Mouse (Mus musculus): ENCODE measurements around the gene Ism1. TPM values are rescaled to one million over a fixed set of nuclear protein-coding genes. Genes with fewer than 3 reads are reported as not detected.

The Ism1 gene
- polyA plus RNA-seq, 1 experiment from 2014 or later = 1.9 TPM

GRCm38 (mm10) chr2:139700609-139701008 lies 22.6 kb downstream of the Ism1 start:
- Histone ChIP-seq H3K27me3 (ENCODE audit: control insufficient read depth, insufficient read depth, low read length) (no peaks in the 10 kb centered on the region), H3K4me1 (replicated peaks; ENCODE audit: control insufficient read depth, insufficient read depth) (no peaks in the 10 kb centered on the region), H3K4me2 (replicated peaks; ENCODE audit: low read depth) (no peak overlapping the region), H3K4me3 (ENCODE audit: low read depth, low read length) (no peak overlapping the region), H3K9me3 (ENCODE audit: control insufficient read depth, low read length) (no peaks in the 10 kb centered on the region), H3K36me3 (ENCODE audit: control insufficient read depth, insufficient read depth, low read length) (no peaks in the 10 kb centered on the region), H3K9ac (ENCODE audit: low read length) (no peak overlapping the region), H3K27ac (replicated peaks) (no peak overlapping the region)
- ATAC-seq (ENCODE audit: low FRiP score, low TSS enrichment) = peak; percentile 61; the same call in 1 of the 2 replicates
- 70% methylated on average over 1 of the region's 1 CpGs for WGBS
- TF ChIP-seq CTCF (IDR thresholded peaks at IDR 0.05; ENCODE audit: low read depth) (peak; percentile 42), EP300 (optimal IDR thresholded peaks at IDR 0.05) (no peak)
- DNase-seq (ENCODE audit: low spot score) = no peak

DNA sequence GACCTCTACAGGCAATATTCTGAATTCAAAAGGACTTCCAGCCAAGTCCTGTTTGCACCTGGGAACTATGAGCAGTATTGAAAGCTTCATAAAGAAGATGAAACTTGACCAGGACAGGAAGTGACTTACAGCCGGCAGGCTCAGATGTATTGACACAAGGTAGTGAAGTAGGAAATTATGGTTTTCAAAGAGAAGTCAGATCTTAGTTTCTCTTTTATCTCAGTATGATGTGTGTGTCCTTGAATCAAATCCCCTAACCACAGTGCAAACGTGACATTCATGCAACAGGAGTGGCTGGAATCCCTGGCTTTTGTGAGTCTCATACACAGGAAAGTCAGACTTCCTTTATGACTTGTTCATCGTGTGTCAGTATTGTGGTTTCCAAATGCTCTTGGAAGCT lies 27.0 kb downstream of the Ism1 start:
- 51% methylated on average over 3 of the region's 3 CpGs for WGBS
- no peaks in the 10 kb centered on the region for H3K9me3 ChIP-seq (ENCODE audit: control insufficient read depth, low read length)
- no peak for DNase-seq (ENCODE audit: low spot score)
- H3K27ac ChIP-seq (replicated peaks) = no peak overlapping the region
- no peaks in the 10 kb centered on the region for H3K36me3 ChIP-seq (ENCODE audit: control insufficient read depth, insufficient read depth, low read length)
- no peaks in the 10 kb centered on the region for H3K27me3 ChIP-seq (ENCODE audit: control insufficient read depth, insufficient read depth, low read length)
- TF ChIP-seq EP300 (optimal IDR thresholded peaks at IDR 0.05) (no peak), CTCF (IDR thresholded peaks at IDR 0.05; ENCODE audit: low read depth) (no peak)
- ATAC-seq (ENCODE audit: low FRiP score, low TSS enrichment) = no peak
- H3K9ac ChIP-seq (ENCODE audit: low read length) = no peak overlapping the region
- no peak overlapping the region for H3K4me2 ChIP-seq (replicated peaks; ENCODE audit: low read depth)
- H3K4me3 ChIP-seq (ENCODE audit: low read depth, low read length) = no peak overlapping the region
- H3K4me1 ChIP-seq (replicated peaks; ENCODE audit: control insufficient read depth, insufficient read depth) = no peaks in the 10 kb centered on the region

DNA sequence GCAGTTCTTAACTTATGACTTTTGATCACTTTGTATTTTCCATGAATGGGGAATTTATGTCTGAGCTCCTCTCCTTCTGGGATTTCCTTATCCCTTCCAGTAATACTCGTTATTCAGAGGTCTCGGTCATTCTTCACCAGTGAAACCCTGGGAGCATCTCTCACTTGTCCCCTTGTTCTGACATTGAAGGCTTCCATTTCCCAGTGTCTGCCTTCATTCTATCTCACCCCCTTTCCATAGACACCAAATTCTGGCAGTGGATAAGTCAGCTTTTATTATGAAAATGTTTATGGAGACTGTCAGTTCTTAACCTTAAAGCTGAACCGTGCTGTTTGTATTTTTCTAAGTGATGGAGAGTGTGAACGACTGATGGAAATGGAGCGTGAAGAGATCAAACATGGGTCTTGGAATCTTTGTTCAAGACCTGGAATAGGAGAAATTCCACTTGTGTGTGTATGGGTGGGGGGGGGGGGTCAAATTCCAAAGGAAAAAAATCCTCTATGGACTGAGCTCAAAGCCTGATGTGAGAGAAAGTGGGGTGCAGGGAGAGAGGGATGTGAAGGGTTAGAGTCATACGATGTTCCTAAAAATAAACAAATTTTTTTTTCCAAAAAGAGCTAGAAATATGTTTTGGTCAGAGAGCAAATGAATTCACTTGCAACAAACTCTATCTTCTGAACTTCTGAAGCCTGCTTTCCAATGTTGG lies 30.4 kb downstream of the Ism1 start:
- no peak for DNase-seq (ENCODE audit: low spot score)
- 51% methylated on average over 6 of the region's 6 CpGs for WGBS

DNA sequence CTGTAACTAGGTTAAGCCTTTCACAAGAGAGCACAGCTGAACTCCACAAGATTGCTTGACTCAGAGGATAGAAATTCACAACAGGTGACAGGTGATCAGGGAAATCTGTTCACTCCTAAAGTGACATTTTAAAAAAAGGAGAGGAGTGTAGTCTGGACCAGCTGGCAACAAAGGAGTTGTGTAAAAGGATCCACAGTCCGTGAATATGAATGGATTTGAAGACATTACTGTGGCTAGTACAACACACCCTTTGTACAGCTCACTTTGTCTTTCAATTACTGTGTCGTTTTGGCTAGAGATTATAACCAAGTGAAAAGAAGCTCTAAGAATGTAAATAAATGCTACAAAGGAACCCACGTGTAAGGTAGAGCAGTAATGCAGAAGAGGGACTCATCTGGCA lies 33.7 kb downstream of the Ism1 start:
- no peak overlapping the region for H3K4me2 ChIP-seq (replicated peaks; ENCODE audit: low read depth)
- H3K4me1 ChIP-seq (replicated peaks; ENCODE audit: control insufficient read depth, insufficient read depth) = no peaks in the 10 kb centered on the region
- ATAC-seq (ENCODE audit: low FRiP score, low TSS enrichment) (no peak), DNase-seq (ENCODE audit: low spot score) (no peak)
- TF ChIP-seq EP300 (optimal IDR thresholded peaks at IDR 0.05) (no peak), CTCF (IDR thresholded peaks at IDR 0.05; ENCODE audit: low read depth) (no peak)
- WGBS = 30% methylated on average over 3 of the region's 3 CpGs
- H3K9me3 ChIP-seq (ENCODE audit: control insufficient read depth, low read length) = no peaks in the 10 kb centered on the region
- H3K4me3 ChIP-seq (ENCODE audit: low read depth, low read length) = no peak overlapping the region
- H3K27me3 ChIP-seq (ENCODE audit: control insufficient read depth, insufficient read depth, low read length) = no peaks in the 10 kb centered on the region
- no peak overlapping the region for H3K27ac ChIP-seq (replicated peaks)
- no peaks in the 10 kb centered on the region for H3K36me3 ChIP-seq (ENCODE audit: control insufficient read depth, insufficient read depth, low read length)
- H3K9ac ChIP-seq (ENCODE audit: low read length) = no peak overlapping the region

More for the DNA sequence above, 30.4 kb downstream of the Ism1 start:
- TF ChIP-seq CTCF (IDR thresholded peaks at IDR 0.05; ENCODE audit: low read depth) (no peak), EP300 (optimal IDR thresholded peaks at IDR 0.05) (no peak)
- Histone ChIP-seq H3K27ac (replicated peaks) (no peak overlapping the region), H3K9me3 (ENCODE audit: control insufficient read depth, low read length) (no peaks in the 10 kb centered on the region), H3K4me1 (replicated peaks; ENCODE audit: control insufficient read depth, insufficient read depth) (no peaks in the 10 kb centered on the region), H3K27me3 (ENCODE audit: control insufficient read depth, insufficient read depth, low read length) (no peaks in the 10 kb centered on the region), H3K4me3 (ENCODE audit: low read depth, low read length) (no peak overlapping the region), H3K9ac (ENCODE audit: low read length) (no peak overlapping the region), H3K36me3 (ENCODE audit: control insufficient read depth, insufficient read depth, low read length) (no peaks in the 10 kb centered on the region), H3K4me2 (replicated peaks; ENCODE audit: low read depth) (no peak overlapping the region)
- no peak for ATAC-seq (ENCODE audit: low FRiP score, low TSS enrichment)

DNA sequence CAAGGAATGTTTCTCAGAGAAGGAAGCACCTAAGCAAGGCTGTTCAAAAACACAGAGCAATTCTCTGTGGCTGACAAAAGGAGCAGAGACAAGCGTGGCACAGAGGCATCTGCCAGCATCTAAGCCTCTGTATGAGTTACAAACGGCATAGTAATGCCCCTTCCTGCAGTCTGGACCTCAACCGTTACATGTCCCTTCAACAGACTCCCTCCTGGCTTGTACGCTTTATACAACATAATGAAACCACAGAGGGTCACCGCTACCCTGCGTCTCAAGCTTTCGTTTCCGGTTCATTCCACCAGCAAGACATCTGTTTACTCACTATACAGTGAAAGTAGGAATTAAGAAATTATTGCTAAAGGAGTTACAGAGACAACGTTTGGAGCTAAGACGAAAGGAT lies 34.1 kb downstream of the Ism1 start:
- Histone ChIP-seq H3K9me3 (ENCODE audit: control insufficient read depth, low read length) (no peaks in the 10 kb centered on the region), H3K4me2 (replicated peaks; ENCODE audit: low read depth) (no peak overlapping the region), H3K36me3 (ENCODE audit: control insufficient read depth, insufficient read depth, low read length) (no peaks in the 10 kb centered on the region), H3K9ac (ENCODE audit: low read length) (no peak overlapping the region), H3K27me3 (ENCODE audit: control insufficient read depth, insufficient read depth, low read length) (no peaks in the 10 kb centered on the region), H3K4me3 (ENCODE audit: low read depth, low read length) (no peak overlapping the region), H3K27ac (replicated peaks) (no peak overlapping the region), H3K4me1 (replicated peaks; ENCODE audit: control insufficient read depth, insufficient read depth) (no peaks in the 10 kb centered on the region)
- DNase-seq (ENCODE audit: low spot score) (no peak), ATAC-seq (ENCODE audit: low FRiP score, low TSS enrichment) (no peak)
- WGBS = 81% methylated on average over 10 of the region's 10 CpGs
- TF ChIP-seq CTCF (IDR thresholded peaks at IDR 0.05; ENCODE audit: low read depth) (no peak), EP300 (optimal IDR thresholded peaks at IDR 0.05) (no peak)

GRCm38 (mm10) chr2:139714206-139714605 lies 36.2 kb downstream of the Ism1 start:
- ATAC-seq (ENCODE audit: low FRiP score, low TSS enrichment) (no peak), DNase-seq (ENCODE audit: low spot score) (no peak)
- no peaks in the 10 kb centered on the region for H3K9me3 ChIP-seq (ENCODE audit: control insufficient read depth, low read length)
- H3K9ac ChIP-seq (ENCODE audit: low read length) = no peak overlapping the region
- 36% methylated on average over 3 of the region's 3 CpGs for WGBS
- H3K27me3 ChIP-seq (ENCODE audit: control insufficient read depth, insufficient read depth, low read length) = no peaks in the 10 kb centered on the region
- no peak overlapping the region for H3K27ac ChIP-seq (replicated peaks)
- no peaks in the 10 kb centered on the region for H3K36me3 ChIP-seq (ENCODE audit: control insufficient read depth, insufficient read depth, low read length)
- no peak overlapping the region for H3K4me3 ChIP-seq (ENCODE audit: low read depth, low read length)
- TF ChIP-seq EP300 (optimal IDR thresholded peaks at IDR 0.05) (no peak), CTCF (IDR thresholded peaks at IDR 0.05; ENCODE audit: low read depth) (no peak)
- H3K4me1 ChIP-seq (replicated peaks; ENCODE audit: control insufficient read depth, insufficient read depth) = no peaks in the 10 kb centered on the region
- H3K4me2 ChIP-seq (replicated peaks; ENCODE audit: low read depth) = no peak overlapping the region
